Mouse (Mus musculus) stomach, postnatal 0 days (tissue): ENCODE measurements around the gene Fkbp5. TPM values are rescaled to one million over a fixed set of nuclear protein-coding genes. Genes with fewer than 3 reads are reported as not detected.
A peak's percentile ranks its signal among the peaks of the same experiment; 100 is the strongest.

Experiments used
- ATAC-seq: fragments of 200-750 bp; cut with Nextera tagmentation; 2 replicates; pipeline ENCODE4 v1.8.0; 2017; ENCODE audit not compliant: low FRiP score, low TSS enrichment
- DNase-seq: peaks from one replicate; pipeline ENCODE4 v3.0.0-alpha.2; 2016; ENCODE audit warnings: low spot score
- H3K27ac ChIP-seq: fragments of 300-500 bp; sonication (generic); replicated peaks from 2 replicates; pipeline ENCODE4 v1.5.1; 2014; ENCODE audit warnings: mild to moderate bottlenecking, control low read depth
- H3K27me3 ChIP-seq: fragments of 300-500 bp; sonication (generic); 2 replicates; pipeline ENCODE4 v1.6.1; 2014; ENCODE audit warnings: low read length; ENCODE audit not compliant: control insufficient read depth, insufficient read depth
- H3K36me3 ChIP-seq: fragments of 300-500 bp; sonication (generic); 2 replicates; pipeline ENCODE4 v1.6.1; 2014; ENCODE audit warnings: low read length, mixed read lengths; ENCODE audit not compliant: control insufficient read depth, insufficient read depth
- H3K4me1 ChIP-seq: fragments of 300-500 bp; sonication (generic); replicated peaks from 2 replicates; pipeline ENCODE4 v1.6.1; 2014; ENCODE audit warnings: antibody characterized with exemption; ENCODE audit not compliant: control insufficient read depth, insufficient read depth
- H3K4me2 ChIP-seq: fragments of 300-500 bp; sonication (generic); replicated peaks from 2 replicates; pipeline ENCODE4 v1.6.1; 2014; ENCODE audit warnings: low read depth, mild to moderate bottlenecking, control low read depth, moderate library complexity
- H3K4me3 ChIP-seq: fragments of 300-500 bp; sonication (generic); 2 replicates; pipeline ENCODE4 v1.5.1; 2014; ENCODE audit warnings: low read depth, low read length, control low read depth
- H3K9ac ChIP-seq: fragments of 300-500 bp; sonication (generic); 2 replicates; pipeline ENCODE4 v1.6.1; 2014; ENCODE audit warnings: mild to moderate bottlenecking, low read length, control low read depth, mixed read lengths
- H3K9me3 ChIP-seq: fragments of 300-500 bp; sonication (generic); 2 replicates; pipeline ENCODE4 v1.6.1; 2016; ENCODE audit warnings: low read length; ENCODE audit not compliant: control insufficient read depth
- CTCF ChIP-seq: IDR thresholded peaks from 2 replicates; pipeline ENCODE4 v1.5.1; 2016; ENCODE audit warnings: antibody characterized with exemption, low read depth, mild to moderate bottlenecking, moderate library complexity
- EP300 ChIP-seq: optimal IDR thresholded peaks from 2 replicates; pipeline ENCODE3; 2016; ENCODE audit warnings: antibody characterized with exemption
- WGBS: fragments of 180-500 bp; shearing (Covaris S2); extraction: QIAGEN DNeasy Blood & Tissue Kit; methylation state at CpG from one replicate; pipeline ENCODE4 v1.1.7; 2014; 5-methylcytosine and 5-hydroxymethylcytosine counted together
- polyA plus RNA-seq: library from polyadenylated mRNA; unstranded; fragments of >200 nt; fragmentation: Nextera tagmentation; extraction: Ambion mirVana; gene quantifications from 2 replicates; pipeline ENCODE4 v1.2.1, GENCODE M21; 2015

Fkbp5 gene
- polyA plus RNA-seq, 1 experiment from 2014 or later: 11.8 TPM

GRCm38 (mm10) chr17:28442661-28443060, 74.7 kb downstream of the Fkbp5 start:
- TF ChIP-seq EP300 (no peak), CTCF (no peak)
- no peak overlapping the region for H3K9ac ChIP-seq
- H3K4me1 ChIP-seq: no peaks in the 10 kb centered on the region
- H3K4me2 ChIP-seq: no peak overlapping the region
- no peak for DNase-seq
- no peaks in the 10 kb centered on the region for H3K27me3 ChIP-seq
- H3K36me3 ChIP-seq: no peaks in the 10 kb centered on the region
- no peak for ATAC-seq
- 75% methylated on average over 6 of the region's 6 CpGs for WGBS
- H3K27ac ChIP-seq: no peak overlapping the region
- no peaks in the 10 kb centered on the region for H3K9me3 ChIP-seq
- H3K4me3 ChIP-seq: no peak overlapping the region

GRCm38 (mm10) chr17:28438342-28439115, 78.8 kb downstream of the Fkbp5 start:
- no peaks in the 10 kb centered on the region for H3K4me1 ChIP-seq
- ATAC-seq (no peak), DNase-seq (no peak)
- whole genome bisulfite sequencing: 65% methylated on average over 6 of the region's 6 CpGs
- no peak overlapping the region for H3K27ac ChIP-seq
- H3K27me3 ChIP-seq: no peaks in the 10 kb centered on the region
- H3K4me3 ChIP-seq: no peak overlapping the region
- H3K9ac ChIP-seq: no peak overlapping the region
- H3K4me2 ChIP-seq: no peak overlapping the region
- no peak for TF ChIP-seq CTCF
- no peak for TF ChIP-seq EP300
- no peaks in the 10 kb centered on the region for H3K36me3 ChIP-seq
- no peaks in the 10 kb centered on the region for H3K9me3 ChIP-seq

GRCm38 (mm10) chr17:28437938-28438337, 79.4 kb downstream of the Fkbp5 start:
- H3K4me3 ChIP-seq: no peak overlapping the region
- no peak for TF ChIP-seq CTCF
- no peak for TF ChIP-seq EP300
- no peak overlapping the region for H3K27ac ChIP-seq
- no peaks in the 10 kb centered on the region for H3K27me3 ChIP-seq
- no peak overlapping the region for H3K9ac ChIP-seq
- H3K4me2 ChIP-seq: no peak overlapping the region
- 61% methylated on average over 2 of the region's 2 CpGs for WGBS
- H3K4me1 ChIP-seq: no peaks in the 10 kb centered on the region
- ATAC-seq: no peak
- no peak for DNase-seq
- H3K9me3 ChIP-seq: no peaks in the 10 kb centered on the region
- no peaks in the 10 kb centered on the region for H3K36me3 ChIP-seq

GRCm38 (mm10) chr17:28434921-28435485, 82.3 kb downstream of the Fkbp5 start:
- H3K9me3 ChIP-seq: no peaks in the 10 kb centered on the region
- no peak overlapping the region for H3K9ac ChIP-seq
- H3K27me3 ChIP-seq: no peaks in the 10 kb centered on the region
- H3K4me2 ChIP-seq: no peak overlapping the region
- no peak overlapping the region; the same call in 1 of the 2 replicates for H3K27ac ChIP-seq
- no peaks in the 10 kb centered on the region for H3K36me3 ChIP-seq
- ATAC-seq (no peak), DNase-seq (no peak)
- WGBS: 58% methylated on average over 5 of the region's 5 CpGs
- no peak overlapping the region for H3K4me3 ChIP-seq
- TF ChIP-seq EP300 (no peak), CTCF (no peak)
- peaks cover 5% of the 10 kb centered on the region; the same call in 1 of the 2 replicates for H3K4me1 ChIP-seq

DNA sequence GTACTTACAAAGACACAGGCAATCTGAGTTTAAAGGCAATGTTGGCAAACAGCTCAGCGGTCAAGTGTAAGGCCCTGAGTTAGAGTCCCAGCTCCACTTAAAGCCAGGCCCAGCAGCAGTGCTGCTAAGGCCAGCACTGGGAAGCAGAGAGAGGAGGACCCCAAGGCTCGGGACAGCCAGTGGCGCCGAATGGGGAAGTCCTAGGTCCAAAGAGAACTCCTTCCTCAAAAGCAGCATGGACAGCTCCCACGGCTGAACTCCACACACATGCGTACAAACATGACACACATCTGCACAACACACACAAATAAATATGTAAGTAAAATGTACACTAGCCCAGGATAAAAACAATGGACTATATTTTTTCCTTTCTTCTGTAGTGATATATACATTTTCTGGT, 84.3 kb downstream of the Fkbp5 start:
- Histone ChIP-seq H3K9me3 (no peaks in the 10 kb centered on the region), H3K4me2 (no peak overlapping the region), H3K27me3 (no peaks in the 10 kb centered on the region), H3K36me3 (no peaks in the 10 kb centered on the region), H3K27ac (no peak overlapping the region), H3K4me1 (peaks cover 5% of the 10 kb centered on the region), H3K4me3 (no peak overlapping the region), H3K9ac (no peak overlapping the region)
- 91% methylated on average over 6 of the region's 6 CpGs for WGBS
- DNase-seq (no peak), ATAC-seq (no peak)
- TF ChIP-seq CTCF (no peak), EP300 (no peak)

DNA sequence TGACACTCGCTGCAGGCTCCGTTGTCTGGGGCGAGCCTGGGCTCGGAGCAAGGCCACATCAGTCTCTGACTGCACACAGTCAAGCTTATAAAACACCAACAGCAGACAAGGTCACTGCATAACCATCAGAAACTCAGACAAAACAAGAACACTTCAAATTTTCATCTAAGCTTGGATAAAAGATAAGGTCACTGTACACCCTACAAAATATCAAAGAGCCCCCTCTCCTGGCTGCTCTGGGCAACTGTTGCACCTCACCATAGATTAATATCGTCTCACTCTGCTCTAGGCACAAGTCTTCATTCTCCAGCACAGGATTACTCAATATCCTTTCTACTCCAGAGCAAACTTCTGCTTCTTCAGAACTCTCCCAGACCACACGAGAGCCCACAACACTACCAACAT, 85.4 kb downstream of the Fkbp5 start:
- H3K9ac ChIP-seq: no peak overlapping the region
- H3K4me3 ChIP-seq: no peak overlapping the region
- no peaks in the 10 kb centered on the region for H3K9me3 ChIP-seq
- no peaks in the 10 kb centered on the region for H3K36me3 ChIP-seq
- ATAC-seq (peak; percentile 32; the same call in 1 of the 2 replicates), DNase-seq (no peak)
- H3K27ac ChIP-seq: no peak overlapping the region; the same call in 1 of the 2 replicates
- WGBS: 41% methylated on average over 6 of the region's 6 CpGs
- H3K4me1 ChIP-seq: peaks cover 5% of the 10 kb centered on the region
- no peak overlapping the region for H3K4me2 ChIP-seq
- H3K27me3 ChIP-seq: no peaks in the 10 kb centered on the region
- TF ChIP-seq EP300: no peak
- TF ChIP-seq CTCF: peak; percentile 60
